ENCODE assay signal across 9 mouse cellular contexts in genomic region chr7:127129638-127130037, GRCm38 (mm10). TPM values are rescaled to one million over a fixed set of nuclear protein-coding genes. Genes with fewer than 3 reads are reported as not detected.
DNase-seq lines count a peak whose midpoint lies in the region; ATAC-seq lines count a peak whose summit lies in the region.
"Had no signal": no experiment of that assay in that cellular context is flagged by ENCODE, and none has a peak within 500 bp of the region (broad histone marks: within the 10 kb centered on the region; RNA-seq: fewer than 3 reads in every experiment).

No protein-coding gene starts in this region.

- H3K4me3 ChIP-seq in forebrain, embryonic 16.5 days (replicated peaks; ENCODE audit: low read length), result no peak overlapping the region
- H3K4me3 ChIP-seq in forebrain, embryonic 13.5 days, result no peak overlapping the region
- H3K4me3 ChIP-seq: limb, embryonic 15.5 days had no signal

- peak; percentile 56 for DNase-seq in right cerebral cortex, adult 18-20 months
- DNase-seq in right cerebral cortex, postnatal 4 days, result no peak
- DNase-seq in layer of hippocampus, adult 9-10 months (ENCODE audit: low spot score), result peak; percentile 60
- peak; percentile 68 for DNase-seq in retina, embryonic 14.5 days (ENCODE audit: low spot score)
- DNase-seq in urinary bladder, postnatal 36 days (ENCODE audit: low spot score in 2 of 2), result no peak

- H3K9ac ChIP-seq in forebrain, embryonic 16.5 days (replicated peaks; ENCODE audit: low read depth, low read length), result no peak overlapping the region
- no peak overlapping the region for H3K9ac ChIP-seq in forebrain, embryonic 13.5 days
- H3K9ac ChIP-seq: limb, embryonic 15.5 days had no signal

- no peak overlapping the region for H3K27ac ChIP-seq in forebrain, embryonic 16.5 days (ENCODE audit: low read length)
- H3K27ac ChIP-seq in forebrain, embryonic 13.5 days, result no peak overlapping the region
- H3K27ac ChIP-seq: limb, embryonic 15.5 days had no signal

- H3K4me2 ChIP-seq in forebrain, embryonic 16.5 days (ENCODE audit: low read length), result no peak overlapping the region
- no peak overlapping the region for H3K4me2 ChIP-seq in forebrain, embryonic 13.5 days
- H3K4me2 ChIP-seq: limb, embryonic 15.5 days had no signal

- ATAC-seq in forebrain, embryonic 16.5 days, result peak; percentile 57; the same call in 1 of the 2 replicates
- ATAC-seq in forebrain, embryonic 13.5 days, result no peak
- peak; percentile 88 for ATAC-seq in common myeloid progenitor, adult 5-6 weeks (replicated peaks; ENCODE audit: low read depth, poor library complexity, severe bottlenecking)

- no peaks in the 10 kb centered on the region for H3K4me1 ChIP-seq in forebrain, embryonic 16.5 days (replicated peaks; ENCODE audit: control insufficient read depth, insufficient read depth, low read length)
- no peaks in the 10 kb centered on the region for H3K4me1 ChIP-seq in forebrain, embryonic 13.5 days
- H3K4me1 ChIP-seq: limb, embryonic 15.5 days had no signal

- H3K36me3 ChIP-seq in forebrain, embryonic 16.5 days (ENCODE audit: control insufficient read depth, insufficient read depth), result no peaks in the 10 kb centered on the region
- no peaks in the 10 kb centered on the region for H3K36me3 ChIP-seq in forebrain, embryonic 13.5 days (ENCODE audit: poor library complexity, severe bottlenecking)
- H3K36me3 ChIP-seq: limb, embryonic 15.5 days had no signal

- no peaks in the 10 kb centered on the region for H3K9me3 ChIP-seq in forebrain, embryonic 16.5 days (ENCODE audit: control insufficient read depth, low read length)
- no peaks in the 10 kb centered on the region for H3K9me3 ChIP-seq in forebrain, embryonic 13.5 days (replicated peaks)
- H3K9me3 ChIP-seq: limb, embryonic 15.5 days had no signal

- WGBS in forebrain, embryonic 16.5 days, result 6% methylated on average over 4 of the region's 4 CpGs
- WGBS in forebrain, embryonic 13.5 days, result 11% methylated on average over 4 of the region's 4 CpGs

- no peaks in the 10 kb centered on the region for H3K27me3 ChIP-seq in forebrain, embryonic 16.5 days (replicated peaks; ENCODE audit: control insufficient read depth, insufficient read depth, low read length)
- peaks cover 4% of the 10 kb centered on the region; the same call in 1 of the 2 replicates for H3K27me3 ChIP-seq in forebrain, embryonic 13.5 days
- H3K27me3 ChIP-seq: limb, embryonic 15.5 days had no signal

RNA-seq across cellular contexts. Expression of gene Qprt, which starts 7.6 kb away (rescaled TPM):
- 0.28 and 1.0 TPM in 2 replicates for polyA plus RNA-seq in forebrain, embryonic 16.5 days (2015; fragmentation: Nextera tagmentation; extraction: Ambion mirVana)
- 0.67 and 0.96 TPM in 2 replicates for polyA plus RNA-seq in forebrain, embryonic 13.5 days (2015; fragmentation: Nextera tagmentation; extraction: Ambion mirVana)
- 0.10 and 1.8 TPM in 2 replicates for total RNA-seq in common myeloid progenitor, adult 5-6 weeks (2017)

RNA-seq across cellular contexts. Expression of gene Spn, which starts 8.0 kb away (rescaled TPM):
- 0.09 TPM in 1 of 2 replicates, not detected in the other for polyA plus RNA-seq in forebrain, embryonic 16.5 days (2015; fragmentation: Nextera tagmentation; extraction: Ambion mirVana)
- 0.08 TPM in 1 of 2 replicates, not detected in the other for polyA plus RNA-seq in forebrain, embryonic 13.5 days (2015; fragmentation: Nextera tagmentation; extraction: Ambion mirVana)
- 278 and 335 TPM in 2 replicates for total RNA-seq in common myeloid progenitor, adult 5-6 weeks (2017)

RNA-seq across cellular contexts. Expression of gene AI467606, which starts 38.5 kb away (rescaled TPM):
- 1.5 and 1.9 TPM in 2 replicates for polyA plus RNA-seq in forebrain, embryonic 16.5 days (2015; fragmentation: Nextera tagmentation; extraction: Ambion mirVana)
- 0.91 and 1.0 TPM in 2 replicates for polyA plus RNA-seq in forebrain, embryonic 13.5 days (2015; fragmentation: Nextera tagmentation; extraction: Ambion mirVana)
- total RNA-seq in common myeloid progenitor, adult 5-6 weeks (2017), result 17.2 and 24.1 TPM in 2 replicates

RNA-seq across cellular contexts. Expression of gene Zg16, which starts 42.5 kb away (rescaled TPM):
- polyA plus RNA-seq in forebrain, embryonic 16.5 days (2015; fragmentation: Nextera tagmentation; extraction: Ambion mirVana), result not detected in 2 replicates
- not detected in 2 replicates for polyA plus RNA-seq in forebrain, embryonic 13.5 days (2015; fragmentation: Nextera tagmentation; extraction: Ambion mirVana)
- 22.6 and 31.2 TPM in 2 replicates for total RNA-seq in common myeloid progenitor, adult 5-6 weeks (2017)
- polyA plus RNA-seq: limb, embryonic 15.5 days had no signal

Comparison
In these comparisons a context has a peak if more than half of its experiments do, and no peak if none do; other contexts are left out.
1. DNase-seq: peak in right cerebral cortex, adult 18-20 months (single experiment), layer of hippocampus, adult 9-10 months (single experiment) and retina, embryonic 14.5 days (single experiment); none in right cerebral cortex, postnatal 4 days (single experiment) and urinary bladder, postnatal 36 days (0 of 2).